Mouse (Mus musculus) lung, embryonic 16.5 days (tissue): ENCODE results near the gene Clk2. TPM values are rescaled to one million over a fixed set of nuclear protein-coding genes. Genes with fewer than 3 reads are reported as not detected.

Experiments
- ATAC-seq: fragments of 200-750 bp; cut with Nextera tagmentation; 2 replicates; pipeline ENCODE4 v1.8.0; 2017; ENCODE audit warnings: low read depth, mild to moderate bottlenecking, moderate library complexity
- H3K27ac ChIP-seq: fragments of 300-500 bp; sonication (generic); 2 replicates; pipeline ENCODE4 v1.5.1; 2014; ENCODE audit warnings: mild to moderate bottlenecking, control low read depth, low read length
- H3K27me3 ChIP-seq: fragments of 300-500 bp; sonication (generic); 2 replicates; pipeline ENCODE4 v1.6.1; 2014; ENCODE audit warnings: low read depth, low read length, mixed read lengths; ENCODE audit not compliant: control insufficient read depth, insufficient read depth
- H3K36me3 ChIP-seq: fragments of 300-500 bp; sonication (generic); 2 replicates; pipeline ENCODE4 v1.6.1; 2014; ENCODE audit warnings: low read length; ENCODE audit not compliant: control insufficient read depth, insufficient read depth
- H3K4me1 ChIP-seq: fragments of 300-500 bp; sonication (generic); replicated peaks from 2 replicates; pipeline ENCODE4 v1.6.1; 2014; ENCODE audit warnings: low read length, mixed read lengths; ENCODE audit not compliant: control insufficient read depth, insufficient read depth
- H3K4me2 ChIP-seq: fragments of 300-500 bp; sonication (generic); 2 replicates; pipeline ENCODE4 v1.6.1; 2014; ENCODE audit warnings: low read depth, low read length, control low read depth
- H3K4me3 ChIP-seq: fragments of 300-500 bp; sonication (generic); 2 replicates; pipeline ENCODE4 v1.5.1; 2014; ENCODE audit warnings: mild to moderate bottlenecking, low read length, control low read depth
- H3K9ac ChIP-seq: fragments of 300-500 bp; sonication (generic); 2 replicates; pipeline ENCODE4 v1.6.1; 2014; ENCODE audit warnings: low read length, control low read depth
- H3K9me3 ChIP-seq: fragments of 300-500 bp; sonication (generic); 2 replicates; pipeline ENCODE4 v1.6.1; 2016; ENCODE audit warnings: low read length; ENCODE audit not compliant: control insufficient read depth
- WGBS: fragments of 180-500 bp; shearing (Covaris S2); extraction: QIAGEN DNeasy Blood & Tissue Kit; methylation state at CpG from one replicate; pipeline ENCODE4 v1.1.7; 2014; 5-methylcytosine and 5-hydroxymethylcytosine counted together
- polyA plus RNA-seq: library from polyadenylated mRNA; unstranded; fragments of >200 nt; fragmentation: Nextera tagmentation; extraction: Ambion mirVana; gene quantifications from 2 replicates; pipeline ENCODE4 v1.2.1, GENCODE M21; 2015

The Clk2 gene
- polyA plus RNA-seq, 1 experiment from 2014 or later, result 22.7 TPM

DNA sequence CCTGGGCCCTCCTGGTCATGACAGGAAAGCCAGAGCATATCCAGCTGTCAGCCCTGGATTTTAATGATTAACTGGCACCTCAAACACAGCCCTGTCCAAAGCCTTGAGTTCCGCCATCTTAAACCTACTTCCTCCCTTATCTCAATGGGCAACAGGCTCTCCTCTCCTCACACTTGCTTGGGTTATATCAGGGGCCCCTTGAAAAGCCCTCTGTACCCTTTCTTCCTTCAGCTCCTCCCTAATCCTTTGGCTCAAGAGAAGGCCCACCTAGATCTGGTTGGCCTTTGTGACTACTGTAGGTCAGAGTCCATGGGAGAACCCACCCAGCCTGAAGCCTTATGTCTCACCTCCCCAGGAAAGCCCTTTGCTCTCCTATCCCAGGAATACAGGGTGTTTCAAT lies 30.8 kb upstream of the Clk2 start:
- Histone ChIP-seq H3K4me3 (no peak overlapping the region), H3K27me3 (no peaks in the 10 kb centered on the region), H3K9me3 (no peaks in the 10 kb centered on the region), H3K9ac (no peak overlapping the region), H3K36me3 (no peaks in the 10 kb centered on the region), H3K4me1 (0 out of 2 replicates have a peak, but pooled peaks cover 3% of the 10 kb centered on the region), H3K4me2 (no peak overlapping the region), H3K27ac (no peak overlapping the region)
- ATAC-seq, result no peak
- 56% methylated on average over 1 of the region's 1 CpGs for WGBS

DNA sequence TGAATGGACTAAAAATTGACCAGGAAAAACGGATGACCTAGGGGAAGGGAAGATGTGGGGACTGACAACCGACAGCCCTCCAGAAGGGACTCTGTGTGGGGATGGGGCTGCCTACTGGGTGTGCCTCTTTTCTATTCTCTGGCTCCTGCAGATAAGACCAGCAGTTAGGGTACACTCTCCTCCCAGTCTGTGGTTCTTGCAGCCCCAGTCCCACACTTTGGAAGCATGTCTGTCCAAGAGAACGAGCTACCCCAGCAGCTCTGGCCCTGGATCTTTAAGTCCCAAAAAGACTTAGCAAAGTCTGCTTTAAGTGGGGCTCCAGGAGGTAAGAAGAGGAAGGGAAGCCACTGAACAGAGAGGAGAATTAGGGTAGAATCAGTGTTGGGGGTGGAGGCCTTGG lies 28.6 kb upstream of the Clk2 start, which contains the start of gene Pklr:
TSS of gene Pklr (plus strand) at position 185 of the 400 bp plus-strand sequence.
- Histone ChIP-seq H3K9me3 (no peaks in the 10 kb centered on the region), H3K36me3 (no peaks in the 10 kb centered on the region), H3K4me3 (no peak within 1 kb of the TSS), H3K4me1 (0 out of 2 replicates have a peak, but pooled peaks cover 3% of the 10 kb centered on the region), H3K9ac (no peak within 1 kb of the TSS), H3K27ac (no peak within 1 kb of the TSS), H3K27me3 (no peaks in the 10 kb centered on the region), H3K4me2 (no peak within 1 kb of the TSS)
- no peak for ATAC-seq
- WGBS, result 59% methylated on average over 3 of the region's 3 CpGs

DNA sequence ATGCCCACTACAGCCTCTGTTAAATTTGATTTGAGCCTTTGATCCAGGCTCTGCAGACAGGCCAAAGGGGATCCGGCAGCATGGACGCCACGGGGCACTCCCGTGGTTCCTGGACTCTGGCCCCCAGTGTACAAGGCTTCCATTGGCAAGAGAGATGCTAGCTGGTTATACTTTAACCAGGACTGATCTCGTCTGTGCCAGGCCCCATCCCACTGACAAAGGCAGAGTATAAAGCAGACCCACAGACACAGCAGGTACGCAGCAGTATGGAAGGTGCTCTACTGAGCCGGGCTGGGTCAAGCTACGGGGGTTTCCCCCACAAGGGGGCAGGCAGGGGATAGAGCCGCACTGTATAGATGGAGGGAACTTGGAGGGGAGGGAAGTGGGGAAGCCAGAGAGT lies 28.2 kb upstream of the Clk2 start:
- peak; percentile 59; the same call in 1 of the 2 replicates for ATAC-seq
- no peak overlapping the region for H3K4me2 ChIP-seq
- 0 out of 2 replicates have a peak, but pooled peaks cover 3% of the 10 kb centered on the region for H3K4me1 ChIP-seq
- H3K36me3 ChIP-seq, result no peaks in the 10 kb centered on the region
- 28% methylated on average over 9 of the region's 9 CpGs for WGBS
- H3K9me3 ChIP-seq, result no peaks in the 10 kb centered on the region
- H3K27me3 ChIP-seq, result no peaks in the 10 kb centered on the region
- H3K9ac ChIP-seq, result no peak overlapping the region
- no peak overlapping the region for H3K4me3 ChIP-seq
- no peak overlapping the region for H3K27ac ChIP-seq

DNA sequence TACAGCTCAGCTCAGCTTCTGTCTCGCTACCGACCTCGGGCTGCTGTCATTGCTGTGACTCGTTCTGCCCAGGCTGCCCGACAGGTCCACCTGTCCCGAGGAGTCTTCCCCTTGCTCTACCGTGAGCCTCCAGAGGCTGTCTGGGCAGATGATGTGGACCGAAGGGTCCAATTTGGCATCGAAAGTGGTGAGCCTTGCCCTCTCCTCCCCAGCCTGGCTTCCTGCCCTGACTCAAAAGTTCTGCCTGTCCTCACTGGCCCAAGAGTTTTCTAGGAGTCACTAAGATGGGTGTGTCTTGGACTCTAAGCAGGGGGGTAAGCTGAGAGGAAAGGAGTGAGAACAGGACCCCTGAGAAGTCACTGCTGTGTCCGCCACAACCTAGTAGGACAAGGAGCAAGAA lies 19.8 kb upstream of the Clk2 start:
- Histone ChIP-seq H3K4me2 (no peak overlapping the region), H3K4me3 (no peak overlapping the region), H3K4me1 (no peaks in the 10 kb centered on the region; the same call in 1 of the 2 replicates), H3K9ac (no peak overlapping the region), H3K27ac (no peak overlapping the region), H3K36me3 (no peaks in the 10 kb centered on the region), H3K9me3 (no peaks in the 10 kb centered on the region), H3K27me3 (peaks cover 21% of the 10 kb centered on the region)
- ATAC-seq, result no peak
- 68% methylated on average over 10 of the region's 10 CpGs for WGBS

DNA sequence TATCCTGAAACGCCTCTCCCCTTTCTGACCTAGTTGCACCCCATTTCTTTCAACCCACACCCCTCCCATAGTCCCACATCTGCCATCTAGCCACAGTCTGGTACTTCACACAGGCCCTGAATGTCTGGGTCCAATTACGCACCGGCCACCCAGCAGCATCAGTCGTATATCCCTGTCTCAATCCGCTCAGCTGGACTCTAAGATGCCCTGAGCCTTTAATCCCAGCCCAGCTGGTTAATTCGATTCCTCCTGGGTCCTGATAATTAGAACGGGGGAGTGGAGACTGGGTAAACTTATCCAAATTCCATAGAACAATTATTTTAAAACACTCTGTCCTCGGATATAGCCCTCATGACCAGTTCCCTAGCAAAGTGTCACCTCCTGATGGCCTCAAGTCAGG lies 19.0 kb upstream of the Clk2 start:
- no peaks in the 10 kb centered on the region for H3K36me3 ChIP-seq
- WGBS, result 56% methylated on average over 8 of the region's 8 CpGs
- no peak overlapping the region for H3K9ac ChIP-seq
- H3K9me3 ChIP-seq, result no peaks in the 10 kb centered on the region
- H3K4me2 ChIP-seq, result no peak overlapping the region
- H3K4me3 ChIP-seq, result no peak overlapping the region
- H3K27me3 ChIP-seq, result peaks cover 22% of the 10 kb centered on the region
- H3K27ac ChIP-seq, result no peak overlapping the region
- H3K4me1 ChIP-seq, result no peaks in the 10 kb centered on the region; the same call in 1 of the 2 replicates
- no peak for ATAC-seq

DNA sequence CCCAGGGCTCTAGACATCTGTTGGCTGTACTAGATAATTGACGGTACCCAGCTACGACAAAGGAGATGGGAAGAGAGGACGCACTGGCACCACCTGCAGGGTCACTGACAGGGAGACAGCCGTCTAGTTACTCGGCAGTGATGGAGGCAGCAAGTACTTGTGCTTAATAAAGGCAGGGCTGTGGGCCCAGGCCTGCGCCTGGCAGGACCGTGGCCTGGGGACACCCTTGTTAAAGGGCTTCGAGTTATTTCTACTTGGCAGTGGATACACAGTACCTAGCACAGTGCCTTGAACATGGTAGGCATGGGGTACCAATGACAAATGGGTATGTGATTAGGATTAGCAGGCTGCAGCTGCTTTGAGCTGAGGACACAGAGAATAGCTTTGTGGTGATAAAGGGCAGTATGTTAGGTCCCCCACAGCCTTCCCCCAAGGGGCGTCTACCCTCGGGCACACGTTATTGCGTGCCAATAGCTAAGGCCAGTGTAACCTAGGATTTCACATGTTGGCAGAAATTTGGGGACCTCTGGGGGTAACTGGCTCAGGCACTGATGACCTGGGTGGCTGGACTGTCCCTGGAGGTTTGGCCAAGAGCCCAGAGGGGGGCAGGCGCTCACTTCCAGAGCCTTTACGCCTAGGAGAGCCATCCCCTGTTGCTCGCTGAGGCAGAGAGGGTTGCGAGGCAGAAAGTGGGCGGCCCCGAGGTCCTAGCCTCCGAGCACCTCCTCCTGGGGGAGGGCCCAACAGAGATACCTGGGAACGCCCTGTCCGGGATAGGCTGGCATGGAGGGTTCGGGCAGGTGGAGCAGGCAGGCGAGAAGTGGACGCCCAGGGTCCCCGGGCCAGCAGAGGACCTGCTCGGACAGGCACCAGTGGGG lies 17.3 kb upstream of the Clk2 start:
- H3K27ac ChIP-seq, result no peak overlapping the region
- peak overlapping the region; percentile 37 for H3K4me3 ChIP-seq
- H3K4me2 ChIP-seq, result peak overlapping the region; percentile 62
- 20% methylated on average over 26 of the region's 26 CpGs for WGBS
- H3K4me1 ChIP-seq, result no peaks in the 10 kb centered on the region; the same call in 1 of the 2 replicates
- ATAC-seq, result peak; percentile 85
- no peaks in the 10 kb centered on the region for H3K9me3 ChIP-seq
- H3K27me3 ChIP-seq, result peaks cover 22% of the 10 kb centered on the region
- H3K9ac ChIP-seq, result peak overlapping the region; percentile 31
- H3K36me3 ChIP-seq, result no peaks in the 10 kb centered on the region

DNA sequence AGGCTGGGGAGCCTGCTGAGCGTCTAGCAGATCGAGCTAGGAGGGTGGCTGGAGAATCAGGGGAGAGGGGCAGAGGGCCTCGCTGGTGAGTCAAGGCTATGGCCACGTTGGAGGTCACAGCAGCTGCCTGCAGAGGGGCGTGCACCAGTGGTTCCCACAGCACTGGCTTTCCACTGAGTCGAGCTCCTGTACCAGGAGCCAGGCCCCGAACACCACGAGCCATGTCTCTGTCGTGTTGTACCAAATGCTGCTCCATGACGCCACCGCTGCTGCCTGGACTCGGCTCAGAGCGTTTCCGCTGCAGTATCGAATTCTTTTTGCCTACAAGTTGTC lies 16.6 kb upstream of the Clk2 start:
- Histone ChIP-seq H3K27me3 (peaks cover 22% of the 10 kb centered on the region), H3K9ac (peak overlapping the region; percentile 31), H3K36me3 (no peaks in the 10 kb centered on the region), H3K4me1 (no peaks in the 10 kb centered on the region; the same call in 1 of the 2 replicates), H3K4me2 (peak overlapping the region; percentile 62), H3K4me3 (peak overlapping the region; percentile 37), H3K9me3 (no peaks in the 10 kb centered on the region), H3K27ac (no peak overlapping the region)
- peak; percentile 24; the same call in 1 of the 2 replicates for ATAC-seq
- 11% methylated on average over 15 of the region's 15 CpGs for WGBS

DNA sequence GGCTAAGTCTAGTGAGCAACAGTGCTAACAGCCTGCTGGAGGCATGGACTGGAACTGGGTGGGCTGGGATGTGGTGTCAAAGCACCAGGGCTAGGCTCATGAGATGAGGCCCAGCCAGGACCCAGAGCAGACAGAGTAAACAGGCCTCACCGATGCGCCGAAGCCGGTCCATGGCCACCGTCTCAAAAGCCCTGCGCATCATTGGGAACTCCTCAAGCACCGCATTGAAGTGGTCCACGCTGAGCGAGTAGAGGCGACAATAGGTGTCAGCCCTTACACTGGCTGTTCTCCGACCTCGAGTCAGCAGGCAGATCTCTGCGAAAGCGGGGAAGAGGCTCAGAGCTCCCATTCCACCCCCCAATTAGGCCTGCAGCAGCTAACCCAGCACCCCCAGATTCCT lies 16.0 kb upstream of the Clk2 start:
- H3K27me3 ChIP-seq, result peaks cover 22% of the 10 kb centered on the region

DNA sequence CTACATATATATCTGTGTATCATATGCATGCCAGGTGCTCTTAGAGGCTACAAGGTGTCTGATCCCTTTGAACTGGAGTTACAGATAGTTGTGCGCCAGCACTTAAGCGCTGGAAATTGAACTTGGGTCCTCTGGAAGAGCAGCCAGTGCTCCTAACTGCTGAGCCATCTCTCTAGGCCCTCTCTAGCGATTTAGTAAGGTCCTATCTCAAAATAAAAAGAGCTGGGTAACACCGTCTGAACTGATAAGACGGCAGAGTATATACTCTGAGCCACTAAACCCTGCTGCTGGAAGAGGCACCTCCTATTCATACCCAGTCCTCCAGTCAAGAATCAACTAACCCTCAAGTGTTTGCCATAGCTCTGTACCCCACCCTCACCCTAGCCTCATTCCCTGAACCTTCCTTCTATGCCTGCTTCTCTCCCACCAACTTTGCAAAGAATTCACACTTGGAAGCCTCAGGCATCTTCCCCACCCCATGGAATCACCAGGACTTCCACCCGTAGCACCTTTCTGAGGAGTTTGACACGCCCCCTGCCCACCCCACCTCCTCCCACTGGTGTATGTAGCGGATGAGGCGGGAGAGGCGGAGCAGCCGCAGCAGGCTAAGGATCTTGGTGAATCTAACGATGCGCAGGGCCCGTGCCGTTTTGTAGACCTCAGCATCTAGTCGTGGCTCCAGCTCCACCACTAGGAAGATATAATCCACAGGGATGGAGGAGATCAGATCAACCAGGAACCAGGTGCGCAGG lies 12.3 kb upstream of the Clk2 start:
- WGBS, result 35% methylated on average over 17 of the region's 17 CpGs
- peaks cover 15% of the 10 kb centered on the region for H3K27me3 ChIP-seq
- H3K4me1 ChIP-seq, result no peaks in the 10 kb centered on the region; the same call in 1 of the 2 replicates
- H3K27ac ChIP-seq, result no peak overlapping the region
- no peak overlapping the region for H3K4me2 ChIP-seq
- H3K9me3 ChIP-seq, result no peaks in the 10 kb centered on the region
- H3K9ac ChIP-seq, result no peak overlapping the region
- H3K4me3 ChIP-seq, result no peak overlapping the region
- no peaks in the 10 kb centered on the region for H3K36me3 ChIP-seq
- peak; percentile 77 for ATAC-seq

More for the DNA sequence above, 16.0 kb upstream of the Clk2 start:
- Histone ChIP-seq H3K9ac (no peak overlapping the region), H3K4me1 (no peaks in the 10 kb centered on the region; the same call in 1 of the 2 replicates), H3K36me3 (no peaks in the 10 kb centered on the region), H3K27ac (no peak overlapping the region), H3K9me3 (no peaks in the 10 kb centered on the region), H3K4me3 (no peak overlapping the region), H3K4me2 (no peak overlapping the region)
- 64% methylated on average over 14 of the region's 14 CpGs for WGBS
- ATAC-seq, result no peak
